Mouse (Mus musculus): ENCODE measurements around the gene Cdk14. TPM values are rescaled to one million over a fixed set of nuclear protein-coding genes. Genes with fewer than 3 reads are reported as not detected.

Gene Cdk14
- polyA plus RNA-seq, 1 experiment, result 10.1 TPM

- Histone ChIP-seq H3K4me1 (ENCODE audit: control insufficient read depth, insufficient read depth, insufficient read length, low read length) (no peaks in the 10 kb centered on the region), H3K4me3 (ENCODE audit: insufficient read depth, low read depth, low read length) (no peak overlapping the region), H3K27ac (replicated peaks; ENCODE audit: low read depth, low read length) (0 out of 2 replicates have a peak overlapping the region, but pooled peaks have one; percentile 5)
Observed at GRCm38 (mm10) chr5:4825951-4826350, 594.2 kb downstream of the Cdk14 start.

GRCm38 (mm10) chr5:4825076-4825475 is 595.0 kb downstream of the Cdk14 start:
- Histone ChIP-seq H3K27ac (replicated peaks; ENCODE audit: low read depth, low read length) (no peak overlapping the region), H3K4me3 (ENCODE audit: insufficient read depth, low read depth, low read length) (no peak overlapping the region), H3K4me1 (ENCODE audit: control insufficient read depth, insufficient read depth, insufficient read length, low read length) (0 out of 2 replicates have a peak, but pooled peaks cover 2% of the 10 kb centered on the region)

- Histone ChIP-seq H3K4me1 (ENCODE audit: control insufficient read depth, insufficient read depth, insufficient read length, low read length) (0 out of 2 replicates have a peak, but pooled peaks cover 2% of the 10 kb centered on the region), H3K4me3 (ENCODE audit: insufficient read depth, low read depth, low read length) (no peak overlapping the region), H3K27ac (replicated peaks; ENCODE audit: low read depth, low read length) (no peak overlapping the region)
Observed at GRCm38 (mm10) chr5:4824171-4824570, 595.9 kb downstream of the Cdk14 start.

- 0 out of 2 replicates have a peak, but pooled peaks cover 2% of the 10 kb centered on the region for H3K4me1 ChIP-seq (ENCODE audit: control insufficient read depth, insufficient read depth, insufficient read length, low read length)
- no peak overlapping the region for H3K27ac ChIP-seq (replicated peaks; ENCODE audit: low read depth, low read length)
Observed at GRCm38 (mm10) chr5:4822041-4822440, 598.1 kb downstream of the Cdk14 start.

GRCm38 (mm10) chr5:4821368-4821771 is 598.7 kb downstream of the Cdk14 start:
- Histone ChIP-seq H3K4me3 (ENCODE audit: insufficient read depth, low read depth, low read length) (no peak overlapping the region), H3K4me1 (ENCODE audit: control insufficient read depth, insufficient read depth, insufficient read length, low read length) (0 out of 2 replicates have a peak, but pooled peaks cover 2% of the 10 kb centered on the region), H3K27ac (replicated peaks; ENCODE audit: low read depth, low read length) (no peak overlapping the region)

More at GRCm38 (mm10) chr5:4822041-4822440, 598.1 kb downstream of the Cdk14 start:
- no peak overlapping the region for H3K4me3 ChIP-seq (ENCODE audit: insufficient read depth, low read depth, low read length)

GRCm38 (mm10) chr5:4816981-4817380 is 603.1 kb downstream of the Cdk14 start:
- Histone ChIP-seq H3K27ac (replicated peaks; ENCODE audit: low read depth, low read length) (no peak overlapping the region), H3K4me1 (ENCODE audit: control insufficient read depth, insufficient read depth, insufficient read length, low read length) (0 out of 2 replicates have a peak, but pooled peaks cover 2% of the 10 kb centered on the region), H3K4me3 (ENCODE audit: insufficient read depth, low read depth, low read length) (no peak overlapping the region)

GRCm38 (mm10) chr5:4814465-4815204 is 605.5 kb downstream of the Cdk14 start:
- Histone ChIP-seq H3K4me1 (ENCODE audit: control insufficient read depth, insufficient read depth, insufficient read length, low read length) (no peaks in the 10 kb centered on the region), H3K4me3 (ENCODE audit: insufficient read depth, low read depth, low read length) (no peak overlapping the region), H3K27ac (replicated peaks; ENCODE audit: low read depth, low read length) (no peak overlapping the region)

GRCm38 (mm10) chr5:4813357-4813756 is 606.8 kb downstream of the Cdk14 start:
- H3K27ac ChIP-seq (replicated peaks; ENCODE audit: low read depth, low read length), result no peak overlapping the region
- H3K4me1 ChIP-seq (ENCODE audit: control insufficient read depth, insufficient read depth, insufficient read length, low read length), result no peaks in the 10 kb centered on the region
- H3K4me3 ChIP-seq (ENCODE audit: insufficient read depth, low read depth, low read length), result no peak overlapping the region

GRCm38 (mm10) chr5:4812036-4812729 is 607.9 kb downstream of the Cdk14 start:
- no peak overlapping the region for H3K4me3 ChIP-seq (ENCODE audit: insufficient read depth, low read depth, low read length)
- H3K27ac ChIP-seq (replicated peaks; ENCODE audit: low read depth, low read length), result no peak overlapping the region
- no peaks in the 10 kb centered on the region for H3K4me1 ChIP-seq (ENCODE audit: control insufficient read depth, insufficient read depth, insufficient read length, low read length)

GRCm38 (mm10) chr5:4805228-4805627 is 614.9 kb downstream of the Cdk14 start:
- Histone ChIP-seq H3K4me1 (ENCODE audit: control insufficient read depth, insufficient read depth, insufficient read length, low read length) (no peaks in the 10 kb centered on the region), H3K4me3 (ENCODE audit: insufficient read depth, low read depth, low read length) (no peak overlapping the region), H3K27ac (replicated peaks; ENCODE audit: low read depth, low read length) (no peak overlapping the region)

- no peak overlapping the region for H3K27ac ChIP-seq (replicated peaks; ENCODE audit: low read depth, low read length)
- no peaks in the 10 kb centered on the region for H3K4me1 ChIP-seq (ENCODE audit: control insufficient read depth, insufficient read depth, insufficient read length, low read length)
- no peak overlapping the region for H3K4me3 ChIP-seq (ENCODE audit: insufficient read depth, low read depth, low read length)
Observed at GRCm38 (mm10) chr5:4803708-4804107, 616.4 kb downstream of the Cdk14 start.

- Histone ChIP-seq H3K4me3 (ENCODE audit: insufficient read depth, low read depth, low read length) (no peak overlapping the region), H3K4me1 (ENCODE audit: control insufficient read depth, insufficient read depth, insufficient read length, low read length) (no peaks in the 10 kb centered on the region), H3K27ac (replicated peaks; ENCODE audit: low read depth, low read length) (no peak overlapping the region)
Observed at GRCm38 (mm10) chr5:4801971-4802370, 618.1 kb downstream of the Cdk14 start.

GRCm38 (mm10) chr5:4801096-4801850 is 618.8 kb downstream of the Cdk14 start:
- Histone ChIP-seq H3K4me3 (ENCODE audit: insufficient read depth, low read depth, low read length) (no peak overlapping the region), H3K4me1 (ENCODE audit: control insufficient read depth, insufficient read depth, insufficient read length, low read length) (no peaks in the 10 kb centered on the region), H3K27ac (replicated peaks; ENCODE audit: low read depth, low read length) (no peak overlapping the region)

GRCm38 (mm10) chr5:4791219-4791618 is 628.9 kb downstream of the Cdk14 start:
- H3K4me1 ChIP-seq (ENCODE audit: control insufficient read depth, insufficient read depth, insufficient read length, low read length), result no peaks in the 10 kb centered on the region
- no peak overlapping the region for H3K27ac ChIP-seq (replicated peaks; ENCODE audit: low read depth, low read length)
- H3K4me3 ChIP-seq (ENCODE audit: insufficient read depth, low read depth, low read length), result no peak overlapping the region

GRCm38 (mm10) chr5:4790265-4790664 is 629.8 kb downstream of the Cdk14 start:
- Histone ChIP-seq H3K4me1 (ENCODE audit: control insufficient read depth, insufficient read depth, insufficient read length, low read length) (no peaks in the 10 kb centered on the region), H3K27ac (replicated peaks; ENCODE audit: low read depth, low read length) (no peak overlapping the region), H3K4me3 (ENCODE audit: insufficient read depth, low read depth, low read length) (no peak overlapping the region)

Measured in brown adipose tissue, adult 24 weeks (tissue).